Mouse (Mus musculus): ENCODE measurements around the gene Ifit1bl1. TPM values are rescaled to one million over a fixed set of nuclear protein-coding genes. Genes with fewer than 3 reads are reported as not detected.
"Not testable (repeated sequence)": the region's sequence is repeated elsewhere in the genome, so short reads cannot be mapped to it uniquely, and the experiment has no call there.

Ifit1bl1 gene
- 0.22 and 0.33 TPM in 2 replicates for polyA plus RNA-seq (2014; fragmentation: Nextera tagmentation; extraction: Ambion mirVana)

DNA sequence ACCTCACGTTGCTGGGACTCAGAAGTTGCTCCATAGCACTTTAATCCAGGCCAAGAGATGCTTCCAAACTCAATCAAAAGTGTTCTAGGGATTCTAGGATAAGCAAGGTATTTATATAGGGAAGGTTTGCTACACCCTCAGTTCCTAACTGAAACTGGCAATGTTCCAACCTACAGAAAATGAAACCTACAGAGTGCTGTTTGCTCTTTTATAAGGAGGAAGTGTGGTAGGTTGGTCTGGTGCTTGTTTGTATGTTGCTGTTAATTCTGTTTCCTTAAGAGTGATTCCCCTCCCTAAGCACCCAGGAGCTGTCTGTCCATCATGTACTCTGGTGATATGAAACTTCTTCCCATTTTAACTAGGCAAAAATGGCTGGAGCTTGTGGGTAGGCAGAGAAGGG lies at the start of gene Ifit1bl1:
Gene Ifit1bl1 (minus strand): TSS at position 69 of the 400 bp plus-strand sequence.
- not testable (repeated sequence) for H3K4me3 ChIP-seq (ENCODE audit: low read depth, low read length); H3K27ac ChIP-seq (ENCODE audit: low read depth, low read length); ATAC-seq (ENCODE audit: low FRiP score); H3K36me3 ChIP-seq (ENCODE audit: control insufficient read depth, insufficient read depth, low read length); DNase-seq (ENCODE audit: low spot score, missing footprints); H3K9me3 ChIP-seq (ENCODE audit: control insufficient read depth, low read length); H3K4me2 ChIP-seq; H3K4me1 ChIP-seq (ENCODE audit: control insufficient read depth, insufficient read depth, low read length); H3K9ac ChIP-seq (ENCODE audit: low read length); H3K27me3 ChIP-seq (ENCODE audit: control insufficient read depth, insufficient read depth, low read length)
- 47% methylated on average over 1 of the region's 1 CpGs for WGBS

- no peaks in the 10 kb centered on the region for H3K9me3 ChIP-seq (ENCODE audit: control insufficient read depth, low read length)
- H3K27me3 ChIP-seq (ENCODE audit: control insufficient read depth, insufficient read depth, low read length) = no peaks in the 10 kb centered on the region
- no peaks in the 10 kb centered on the region for H3K4me1 ChIP-seq (ENCODE audit: control insufficient read depth, insufficient read depth, low read length)
- no peaks in the 10 kb centered on the region for H3K36me3 ChIP-seq (ENCODE audit: control insufficient read depth, insufficient read depth, low read length)
- no peak overlapping the region for H3K27ac ChIP-seq (ENCODE audit: low read depth, low read length)
- no peak for ATAC-seq (ENCODE audit: low FRiP score)
- no peak overlapping the region for H3K9ac ChIP-seq (ENCODE audit: low read length)
- 85% methylated on average over 6 of the region's 6 CpGs for WGBS
- H3K4me2 ChIP-seq = no peak overlapping the region
- no peak overlapping the region for H3K4me3 ChIP-seq (ENCODE audit: low read depth, low read length)
- no peak for DNase-seq (ENCODE audit: low spot score, missing footprints)
Measured at GRCm38 (mm10) chr19:34650997-34651396, 49.2 kb upstream of the Ifit1bl1 start.

DNA sequence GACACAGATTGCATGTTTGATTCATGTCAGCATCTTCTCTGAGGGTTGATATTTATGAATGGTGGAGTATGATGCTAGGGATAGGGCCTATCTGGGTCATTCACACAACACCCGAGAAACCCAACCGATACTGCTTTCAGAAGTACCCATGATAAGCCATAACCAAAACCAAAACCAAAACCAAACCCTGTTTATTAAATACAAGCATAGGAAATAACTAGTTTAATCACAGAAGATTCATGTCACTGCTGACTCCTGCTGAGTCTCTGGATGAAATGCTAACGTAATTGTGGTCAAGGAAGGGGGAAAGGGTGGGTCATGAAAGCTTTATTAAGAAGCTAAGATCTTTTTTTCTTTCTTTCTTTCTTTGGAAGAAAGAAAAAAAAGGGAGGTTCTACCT lies 48.5 kb upstream of the Ifit1bl1 start:
- Histone ChIP-seq H3K9ac (ENCODE audit: low read length) (no peak overlapping the region), H3K27ac (ENCODE audit: low read depth, low read length) (no peak overlapping the region), H3K4me1 (ENCODE audit: control insufficient read depth, insufficient read depth, low read length) (no peaks in the 10 kb centered on the region), H3K36me3 (ENCODE audit: control insufficient read depth, insufficient read depth, low read length) (no peaks in the 10 kb centered on the region), H3K27me3 (ENCODE audit: control insufficient read depth, insufficient read depth, low read length) (no peaks in the 10 kb centered on the region), H3K4me2 (no peak overlapping the region), H3K9me3 (ENCODE audit: control insufficient read depth, low read length) (no peaks in the 10 kb centered on the region), H3K4me3 (ENCODE audit: low read depth, low read length) (no peak overlapping the region)
- no peak for DNase-seq (ENCODE audit: low spot score, missing footprints)
- 90% methylated on average over 3 of the region's 3 CpGs for WGBS
- ATAC-seq (ENCODE audit: low FRiP score) = no peak

DNA sequence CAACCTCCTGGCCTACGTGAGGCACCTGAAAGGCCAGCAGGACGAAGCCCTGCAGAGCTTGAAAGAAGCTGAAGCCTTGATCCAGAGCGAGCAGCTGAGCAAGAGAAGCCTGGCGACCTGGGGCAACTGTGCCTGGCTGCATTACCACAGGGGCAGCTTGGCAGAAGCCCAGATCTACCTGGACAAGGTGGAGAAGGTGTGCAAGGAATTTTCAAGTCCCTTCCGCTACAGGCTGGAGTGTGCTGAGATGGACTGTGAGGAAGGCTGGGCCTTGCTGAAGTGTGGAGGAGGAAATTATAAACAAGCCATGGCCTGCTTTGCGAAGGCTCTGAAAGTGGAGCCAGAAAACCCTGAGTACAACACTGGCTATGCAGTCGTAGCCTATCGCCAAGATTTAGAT lies 45.9 kb upstream of the Ifit1bl1 start:
- H3K27ac ChIP-seq (ENCODE audit: low read depth, low read length); H3K9ac ChIP-seq (ENCODE audit: low read length); H3K4me1 ChIP-seq (ENCODE audit: control insufficient read depth, insufficient read depth, low read length); ATAC-seq (ENCODE audit: low FRiP score); DNase-seq (ENCODE audit: low spot score, missing footprints); H3K27me3 ChIP-seq (ENCODE audit: control insufficient read depth, insufficient read depth, low read length); H3K36me3 ChIP-seq (ENCODE audit: control insufficient read depth, insufficient read depth, low read length); H3K4me3 ChIP-seq (ENCODE audit: low read depth, low read length); H3K4me2 ChIP-seq; H3K9me3 ChIP-seq (ENCODE audit: control insufficient read depth, low read length): not testable (repeated sequence)
- 92% methylated on average over 8 of the region's 8 CpGs for WGBS

DNA sequence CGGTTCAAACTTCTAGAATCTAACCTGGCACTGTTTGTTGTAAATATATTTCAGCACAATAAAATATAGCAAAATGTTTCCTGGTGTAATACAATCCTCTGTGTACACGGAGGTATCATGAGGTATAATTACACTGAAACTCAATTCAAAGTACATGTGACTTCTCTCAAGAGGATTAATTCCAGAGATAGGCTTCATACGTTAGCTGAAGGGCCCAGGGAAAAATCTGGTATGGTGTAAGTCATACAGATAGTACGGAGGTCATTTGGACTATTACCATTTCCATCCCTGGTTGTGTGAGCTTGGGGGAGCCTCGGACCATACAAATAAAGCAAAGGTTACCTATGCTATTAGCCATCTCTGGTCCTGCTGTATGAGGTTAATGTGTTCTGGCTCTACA lies 40.9 kb upstream of the Ifit1bl1 start:
- no peak overlapping the region for H3K9ac ChIP-seq (ENCODE audit: low read length)
- DNase-seq (ENCODE audit: low spot score, missing footprints) (no peak), ATAC-seq (ENCODE audit: low FRiP score) (no peak)
- WGBS = 76% methylated on average over 5 of the region's 5 CpGs
- H3K4me2 ChIP-seq = no peak overlapping the region
- no peaks in the 10 kb centered on the region for H3K36me3 ChIP-seq (ENCODE audit: control insufficient read depth, insufficient read depth, low read length)
- H3K9me3 ChIP-seq (ENCODE audit: control insufficient read depth, low read length) = no peaks in the 10 kb centered on the region
- no peak overlapping the region for H3K27ac ChIP-seq (ENCODE audit: low read depth, low read length)
- no peak overlapping the region for H3K4me3 ChIP-seq (ENCODE audit: low read depth, low read length)
- H3K27me3 ChIP-seq (ENCODE audit: control insufficient read depth, insufficient read depth, low read length) = no peaks in the 10 kb centered on the region
- no peaks in the 10 kb centered on the region for H3K4me1 ChIP-seq (ENCODE audit: control insufficient read depth, insufficient read depth, low read length)

GRCm38 (mm10) chr19:34640623-34641022 lies 38.9 kb upstream of the Ifit1bl1 start, which contains the start of the genes Ifit1bl2 and Ifit1:
Gene Ifit1bl2, minus strand, starts transcription at chr19:34640743.
Gene Ifit1, plus strand, starts transcription at chr19:34640871.
- WGBS = 74% methylated on average over 4 of the region's 4 CpGs
- no peak for DNase-seq (ENCODE audit: low spot score, missing footprints)
- Histone ChIP-seq H3K4me3 (ENCODE audit: low read depth, low read length) (no peak within 1 kb of the TSS), H3K4me2 (no peak within 1 kb of the TSS), H3K27ac (ENCODE audit: low read depth, low read length) (no peak within 1 kb of the TSS), H3K9me3 (ENCODE audit: control insufficient read depth, low read length) (no peaks in the 10 kb centered on the region), H3K4me1 (ENCODE audit: control insufficient read depth, insufficient read depth, low read length) (no peaks in the 10 kb centered on the region), H3K9ac (ENCODE audit: low read length) (no peak within 1 kb of the TSS), H3K27me3 (ENCODE audit: control insufficient read depth, insufficient read depth, low read length) (no peaks in the 10 kb centered on the region), H3K36me3 (ENCODE audit: control insufficient read depth, insufficient read depth, low read length) (no peaks in the 10 kb centered on the region)
- no peak for ATAC-seq (ENCODE audit: low FRiP score)

- WGBS = 20% methylated on average over 3 of the region's 3 CpGs
- Histone ChIP-seq H3K4me2 (no peak overlapping the region), H3K9ac (ENCODE audit: low read length) (no peak overlapping the region), H3K4me1 (ENCODE audit: control insufficient read depth, insufficient read depth, low read length) (no peaks in the 10 kb centered on the region), H3K27me3 (ENCODE audit: control insufficient read depth, insufficient read depth, low read length) (no peaks in the 10 kb centered on the region), H3K27ac (ENCODE audit: low read depth, low read length) (no peak overlapping the region), H3K9me3 (ENCODE audit: control insufficient read depth, low read length) (no peaks in the 10 kb centered on the region), H3K4me3 (ENCODE audit: low read depth, low read length) (no peak overlapping the region), H3K36me3 (ENCODE audit: control insufficient read depth, insufficient read depth, low read length) (no peaks in the 10 kb centered on the region)
- ATAC-seq (ENCODE audit: low FRiP score) (peak; percentile 78), DNase-seq (ENCODE audit: low spot score, missing footprints) (peak; percentile 92)
Measured at GRCm38 (mm10) chr19:34636933-34637557, 35.3 kb upstream of the Ifit1bl1 start.

GRCm38 (mm10) chr19:34633484-34633883 lies 31.7 kb upstream of the Ifit1bl1 start:
- DNase-seq (ENCODE audit: low spot score, missing footprints) (no peak), ATAC-seq (ENCODE audit: low FRiP score) (no peak)
- Histone ChIP-seq H3K4me1 (ENCODE audit: control insufficient read depth, insufficient read depth, low read length) (no peaks in the 10 kb centered on the region), H3K9me3 (ENCODE audit: control insufficient read depth, low read length) (no peaks in the 10 kb centered on the region), H3K9ac (ENCODE audit: low read length) (no peak overlapping the region), H3K36me3 (ENCODE audit: control insufficient read depth, insufficient read depth, low read length) (no peaks in the 10 kb centered on the region), H3K27me3 (ENCODE audit: control insufficient read depth, insufficient read depth, low read length) (no peaks in the 10 kb centered on the region), H3K4me3 (ENCODE audit: low read depth, low read length) (no peak overlapping the region), H3K27ac (ENCODE audit: low read depth, low read length) (no peak overlapping the region), H3K4me2 (no peak overlapping the region)
- 92% methylated on average over 2 of the region's 2 CpGs for WGBS

DNA sequence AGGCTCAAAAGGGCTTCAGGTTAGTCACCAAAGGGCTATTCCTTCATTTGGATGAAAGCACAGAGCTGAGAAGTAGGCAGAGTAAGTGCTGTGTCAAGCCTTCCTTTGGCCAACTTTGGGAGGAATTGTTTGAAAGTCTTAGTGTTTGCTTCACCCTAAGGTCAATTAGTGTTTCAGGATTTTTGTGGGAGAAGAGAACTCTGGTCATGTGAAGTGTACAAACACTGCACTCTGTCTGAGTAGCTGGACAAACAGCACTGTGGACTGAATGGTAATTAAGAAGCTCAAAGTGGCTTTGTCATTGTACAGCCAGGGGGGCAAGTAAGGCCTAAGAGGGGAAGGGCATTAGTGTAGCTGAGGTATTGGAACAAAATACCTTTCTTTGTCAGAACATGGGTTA lies 29.7 kb upstream of the Ifit1bl1 start:
- H3K36me3 ChIP-seq (ENCODE audit: control insufficient read depth, insufficient read depth, low read length) = no peaks in the 10 kb centered on the region
- no peaks in the 10 kb centered on the region for H3K27me3 ChIP-seq (ENCODE audit: control insufficient read depth, insufficient read depth, low read length)
- H3K9ac ChIP-seq (ENCODE audit: low read length) = no peak overlapping the region
- no peak for ATAC-seq (ENCODE audit: low FRiP score)
- no peaks in the 10 kb centered on the region for H3K4me1 ChIP-seq (ENCODE audit: control insufficient read depth, insufficient read depth, low read length)
- H3K9me3 ChIP-seq (ENCODE audit: control insufficient read depth, low read length) = no peaks in the 10 kb centered on the region
- no peak for DNase-seq (ENCODE audit: low spot score, missing footprints)
- H3K4me3 ChIP-seq (ENCODE audit: low read depth, low read length) = no peak overlapping the region
- no peak overlapping the region for H3K4me2 ChIP-seq
- H3K27ac ChIP-seq (ENCODE audit: low read depth, low read length) = no peak overlapping the region
